Mouse (Mus musculus): ENCODE measurements at regions not wholly inside any gene's neighbourhood (a gene's known extent, or its start where the extent isn't known, plus 50 kb on each side); places are given as distances from the start of the nearest gene placed in this dataset.

GRCm38 (mm10) chr2:75542781-75543180, 116.3 kb upstream of the Hnrnpa3 start:
- TF ChIP-seq SIN3A (IDR thresholded peaks at IDR 0.05; ENCODE audit: low read length), result no peak
- no peak for TF ChIP-seq SMC3 (IDR thresholded peaks at IDR 0.05; ENCODE audit: low read depth, low read length)
- TF ChIP-seq CTCF (conservative IDR thresholded peaks at IDR 0.05 in 1 of 2, IDR thresholded peaks at IDR 0.05 in 1 of 2; ENCODE audit: low read depth in 2 of 2, low read length in 2 of 2), result no peak
- no peak for TF ChIP-seq ZMIZ1 (IDR thresholded peaks at IDR 0.05; ENCODE audit: low read depth, low read length)
- no peak for TF ChIP-seq CHD2 (IDR thresholded peaks at IDR 0.05; ENCODE audit: low read length)
- no peak for TF ChIP-seq PAX5 (IDR thresholded peaks at IDR 0.05; ENCODE audit: low read length)
- TF ChIP-seq MEF2A (IDR thresholded peaks at IDR 0.05; ENCODE audit: borderline replicate concordance, low read depth, low read length), result no peak
- no peak for TF ChIP-seq KAT2A (IDR thresholded peaks at IDR 0.05; ENCODE audit: insufficient replicate concordance, low read length)
- TF ChIP-seq POLR2A (IDR thresholded peaks at IDR 0.05; ENCODE audit: low read depth, low read length), result no peak
- TF ChIP-seq ZNF384 (IDR thresholded peaks at IDR 0.05; ENCODE audit: low read depth, low read length), result no peak
- no peak for TF ChIP-seq ZKSCAN1 (IDR thresholded peaks at IDR 0.05; ENCODE audit: borderline replicate concordance, low read depth, low read length)
- no peak for TF ChIP-seq BHLHE40 (IDR thresholded peaks at IDR 0.05; ENCODE audit: low read depth, low read length)
- in situ Hi-C loops (cut with MboI; ENCODE audit: low pct_ligation_motif_present, low pct_unique_long_range_greater_than_20kb, low sequenced_read_pairs), result no loop called here
- dilution Hi-C loops (cut with MboI; ENCODE audit: extremely low pct_ligation_motif_present, extremely low pct_unique_long_range_greater_than_20kb, low sequenced_read_pairs), result no loop called here
- H3K4me3 ChIP-seq (replicated peaks in 1 of 3; ENCODE audit: low read depth in 2 of 3, low read length in 2 of 3, poor library complexity in 1 of 3), result no peak overlapping the region
- no peak overlapping the region for H3K27ac ChIP-seq (ENCODE audit: insufficient read depth, low read depth)
- no peak overlapping the region for H3K9ac ChIP-seq (ENCODE audit: insufficient read depth, low read depth)
- no peaks in the 10 kb centered on the region for H3K9me3 ChIP-seq (replicated peaks; ENCODE audit: low read length)
- no peaks in the 10 kb centered on the region for H3K79me2 ChIP-seq (replicated peaks; ENCODE audit: control insufficient read depth, extremely low read depth, insufficient read depth, poor library complexity, severe bottlenecking)
- 0 out of 2 replicates have a peak overlapping the region, but pooled peaks have one; percentile 29 for H3K4me2 ChIP-seq (ENCODE audit: insufficient read depth, low read depth, poor library complexity, severe bottlenecking)
- no peaks in the 10 kb centered on the region for H3K36me3 ChIP-seq (replicated peaks in 1 of 2; ENCODE audit: control insufficient read depth in 1 of 2, insufficient read depth in 1 of 2, low read length in 1 of 2)
- no peak for DNase-seq (ENCODE audit: extremely low read depth)
- H3K27me3 ChIP-seq (replicated peaks), result no peaks in the 10 kb centered on the region
- H3K4me1 ChIP-seq (ENCODE audit: control insufficient read depth in 1 of 2, insufficient read depth in 2 of 2), result peaks cover 0 to 20% of the 10 kb centered on the region in 2 experiments; a peak in 2 of 4 replicates

- Histone ChIP-seq H3K4me3 (replicated peaks in 1 of 3; ENCODE audit: low read depth in 2 of 3, low read length in 2 of 3, poor library complexity in 1 of 3) (no peak overlapping the region), H3K9ac (ENCODE audit: insufficient read depth, low read depth) (no peak overlapping the region), H3K27ac (ENCODE audit: insufficient read depth, low read depth) (no peak overlapping the region), H3K36me3 (replicated peaks in 1 of 2; ENCODE audit: control insufficient read depth in 1 of 2, insufficient read depth in 1 of 2, low read length in 1 of 2) (no peaks in the 10 kb centered on the region), H3K4me1 (ENCODE audit: control insufficient read depth in 1 of 2, insufficient read depth in 2 of 2) (peaks cover 0 to 15% of the 10 kb centered on the region in 2 experiments; a peak in 2 of 4 replicates), H3K4me2 (ENCODE audit: insufficient read depth, low read depth, poor library complexity, severe bottlenecking) (no peak overlapping the region), H3K27me3 (replicated peaks) (no peaks in the 10 kb centered on the region), H3K79me2 (replicated peaks; ENCODE audit: control insufficient read depth, extremely low read depth, insufficient read depth, poor library complexity, severe bottlenecking) (no peaks in the 10 kb centered on the region), H3K9me3 (replicated peaks; ENCODE audit: low read length) (no peaks in the 10 kb centered on the region)
- dilution Hi-C loops (cut with MboI; ENCODE audit: extremely low pct_ligation_motif_present, extremely low pct_unique_long_range_greater_than_20kb, low sequenced_read_pairs), result no loop called here
- DNase-seq (ENCODE audit: extremely low read depth), result no peak
- TF ChIP-seq CHD1 (IDR thresholded peaks at IDR 0.05; ENCODE audit: low read depth, low read length), result no peak
- TF ChIP-seq NRF1 (IDR thresholded peaks at IDR 0.05; ENCODE audit: low read depth, low read length), result no peak
- no peak for TF ChIP-seq USF2 (conservative IDR thresholded peaks at IDR 0.05; ENCODE audit: low read depth, low read length)
- TF ChIP-seq USF1 (IDR thresholded peaks at IDR 0.05; ENCODE audit: low read depth, low read length), result no peak
- TF ChIP-seq MAX (IDR thresholded peaks at IDR 0.05; ENCODE audit: low read length), result no peak
- no peak for TF ChIP-seq IRF4 (IDR thresholded peaks at IDR 0.05; ENCODE audit: low read depth, low read length)
- no peak for TF ChIP-seq MXI1 (IDR thresholded peaks at IDR 0.05; ENCODE audit: low read depth, low read length)
- no peak for TF ChIP-seq MAZ (IDR thresholded peaks at IDR 0.05; ENCODE audit: low read depth, low read length)
- TF ChIP-seq CTCF (conservative IDR thresholded peaks at IDR 0.05 in 1 of 2, IDR thresholded peaks at IDR 0.05 in 1 of 2; ENCODE audit: low read depth in 2 of 2, low read length in 2 of 2), result no peak
- TF ChIP-seq CHD2 (IDR thresholded peaks at IDR 0.05; ENCODE audit: low read length), result no peak
- no peak for TF ChIP-seq RAD21 (IDR thresholded peaks at IDR 0.05; ENCODE audit: low read depth, low read length)
- TF ChIP-seq RCOR1 (conservative IDR thresholded peaks at IDR 0.05; ENCODE audit: low read depth, low read length), result no peak
- no peak for TF ChIP-seq HCFC1 (IDR thresholded peaks at IDR 0.05; ENCODE audit: low read depth, low read length)
- no peak for TF ChIP-seq ELF1 (IDR thresholded peaks at IDR 0.05; ENCODE audit: low read depth, low read length)
- in situ Hi-C loops (cut with MboI; ENCODE audit: low pct_ligation_motif_present, low pct_unique_long_range_greater_than_20kb, low sequenced_read_pairs), result no loop called here
These were observed 113.1 kb upstream of the Hnrnpa3 start for GRCm38 (mm10) chr2:75545971-75546370.
